Mouse (Mus musculus) kidney, postnatal 0 days (tissue): ENCODE measurements around the gene Atp1b2. TPM values are rescaled to one million over a fixed set of nuclear protein-coding genes. Genes with fewer than 3 reads are reported as not detected.

Experiments used
- ATAC-seq: fragments of 200-750 bp; cut with Nextera tagmentation; replicated peaks from 2 replicates; pipeline ENCODE4 v1.8.0; 2017; ENCODE audit warnings: low read depth, moderate number of reproducible peaks, moderate TSS enrichment, moderate library complexity; ENCODE audit not compliant: low FRiP score
- DNase-seq: peaks from one replicate; pipeline ENCODE4 v3.0.0-alpha.2; 2016; ENCODE audit warnings: low spot score
- H3K27ac ChIP-seq: fragments of 300-500 bp; sonication (generic); 2 replicates; pipeline ENCODE4 v1.5.1; 2014; ENCODE audit warnings: mild to moderate bottlenecking
- H3K27me3 ChIP-seq: fragments of 300-500 bp; sonication (generic); 2 replicates; pipeline ENCODE4 v1.6.1; 2014; ENCODE audit warnings: low read length, mixed read lengths; ENCODE audit not compliant: insufficient read depth
- H3K36me3 ChIP-seq: fragments of 300-500 bp; sonication (generic); 2 replicates; pipeline ENCODE4 v1.6.1; 2014; ENCODE audit warnings: low read length, mixed read lengths; ENCODE audit not compliant: insufficient read depth
- H3K4me1 ChIP-seq: fragments of 300-500 bp; sonication (generic); replicated peaks from 2 replicates; pipeline ENCODE4 v1.6.1; 2014; ENCODE audit warnings: antibody characterized with exemption, low read length, mixed read lengths; ENCODE audit not compliant: insufficient read depth
- H3K4me2 ChIP-seq: fragments of 300-500 bp; sonication (generic); 2 replicates; pipeline ENCODE4 v1.6.1; 2014; ENCODE audit warnings: mild to moderate bottlenecking, low read length, moderate library complexity, mixed read lengths
- H3K4me3 ChIP-seq: fragments of 300-500 bp; sonication (generic); replicated peaks from 2 replicates; pipeline ENCODE4 v1.5.1; 2014; ENCODE audit warnings: low read depth, low read length
- H3K9ac ChIP-seq: fragments of 300-500 bp; sonication (generic); 2 replicates; pipeline ENCODE4 v1.6.1; 2014; ENCODE audit warnings: low read depth, low read length
- H3K9me3 ChIP-seq: fragments of 300-500 bp; sonication (generic); replicated peaks from 2 replicates; pipeline ENCODE4 v1.6.1; 2016; ENCODE audit warnings: low read length, inconsistent platforms, mixed read lengths
- CTCF ChIP-seq: IDR thresholded peaks from 2 replicates; pipeline ENCODE4 v1.5.1; 2016; ENCODE audit warnings: antibody characterized with exemption, low read depth, mild to moderate bottlenecking, moderate library complexity
- WGBS: fragments of 180-500 bp; shearing (Covaris S2); extraction: QIAGEN DNeasy Blood & Tissue Kit; methylation state at CpG from one replicate; pipeline ENCODE4 v1.1.7; 2014; 5-methylcytosine and 5-hydroxymethylcytosine counted together
- polyA plus RNA-seq: library from polyadenylated mRNA; unstranded; fragments of >200 nt; fragmentation: Nextera tagmentation; extraction: Ambion mirVana; gene quantifications from 2 replicates; pipeline ENCODE4 v1.2.1, GENCODE M21; 2015

Atp1b2 gene
- polyA plus RNA-seq, 1 experiment from 2014 or later, result 16.3 TPM

DNA sequence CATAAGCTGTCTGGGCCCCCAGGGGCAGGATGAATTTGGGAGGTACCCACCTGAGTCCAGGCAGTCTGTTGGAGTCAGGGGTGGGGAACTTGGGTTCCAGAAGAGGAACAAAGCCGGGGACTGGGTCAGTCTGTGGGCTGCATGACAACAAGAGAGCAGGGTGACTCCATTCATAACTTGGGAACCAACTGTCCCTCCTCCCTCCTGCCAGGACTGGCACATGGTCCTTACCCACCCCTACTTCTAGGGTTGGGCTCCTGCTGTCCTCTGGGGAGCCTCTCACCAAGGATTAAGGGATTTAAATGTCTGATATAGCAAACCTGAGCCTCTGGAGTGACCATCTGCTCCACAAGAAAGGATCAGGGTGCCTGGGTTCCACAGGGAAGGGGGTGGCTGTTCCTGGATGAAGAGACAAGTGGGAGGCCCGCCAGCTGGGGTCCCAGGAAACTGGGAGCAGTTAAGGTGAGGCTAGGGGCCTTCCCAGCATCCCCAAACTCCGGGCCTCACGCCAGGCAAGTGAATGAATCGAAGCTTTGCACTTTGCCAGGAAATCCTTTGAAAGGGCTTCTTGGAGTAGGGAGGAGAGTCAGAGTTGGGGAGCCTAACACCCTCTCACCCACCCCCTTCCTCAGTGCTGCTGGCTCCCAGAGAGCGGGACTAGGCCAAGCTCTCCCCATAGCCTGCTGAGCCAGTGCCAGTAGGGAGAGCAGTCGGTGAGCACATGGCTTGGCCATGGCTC lies 13.7 kb downstream of the Atp1b2 start:
- no peak for ATAC-seq
- Histone ChIP-seq H3K36me3 (peaks cover 45% of the 10 kb centered on the region), H3K4me2 (no peak overlapping the region), H3K27ac (no peak overlapping the region), H3K4me3 (no peak overlapping the region), H3K9me3 (no peaks in the 10 kb centered on the region), H3K4me1 (no peaks in the 10 kb centered on the region), H3K27me3 (no peaks in the 10 kb centered on the region), H3K9ac (no peak overlapping the region)
- no peak for TF ChIP-seq CTCF
- 82% methylated on average over 7 of the region's 7 CpGs for WGBS
- no peak for DNase-seq

DNA sequence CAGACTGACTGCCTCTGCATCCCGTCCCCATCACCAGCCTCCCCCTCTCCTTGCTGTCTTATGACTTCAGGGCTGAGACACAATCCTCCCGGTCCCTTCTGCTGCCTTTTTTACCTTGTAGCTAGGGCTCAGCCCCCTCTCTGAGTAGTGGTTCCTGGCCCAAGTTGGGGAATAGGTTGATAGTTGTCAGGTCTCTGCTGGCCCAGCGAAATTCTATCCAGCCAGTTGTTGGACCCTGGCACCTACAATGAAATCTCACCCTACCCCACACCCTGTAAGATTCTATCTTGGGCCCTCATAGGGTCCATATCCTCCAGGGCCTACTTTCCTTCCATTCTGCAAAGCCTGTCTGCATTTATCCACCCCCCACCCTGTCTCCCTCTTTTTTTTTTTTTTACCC lies 14.3 kb downstream of the Atp1b2 start:
- DNase-seq (no peak), ATAC-seq (no peak)
- 80% methylated on average over 3 of the region's 3 CpGs for WGBS
- TF ChIP-seq CTCF, result no peak
- Histone ChIP-seq H3K9me3 (no peaks in the 10 kb centered on the region), H3K4me3 (no peak overlapping the region), H3K27me3 (no peaks in the 10 kb centered on the region), H3K4me1 (no peaks in the 10 kb centered on the region), H3K36me3 (peaks cover 45% of the 10 kb centered on the region), H3K4me2 (no peak overlapping the region), H3K27ac (no peak overlapping the region), H3K9ac (no peak overlapping the region)

DNA sequence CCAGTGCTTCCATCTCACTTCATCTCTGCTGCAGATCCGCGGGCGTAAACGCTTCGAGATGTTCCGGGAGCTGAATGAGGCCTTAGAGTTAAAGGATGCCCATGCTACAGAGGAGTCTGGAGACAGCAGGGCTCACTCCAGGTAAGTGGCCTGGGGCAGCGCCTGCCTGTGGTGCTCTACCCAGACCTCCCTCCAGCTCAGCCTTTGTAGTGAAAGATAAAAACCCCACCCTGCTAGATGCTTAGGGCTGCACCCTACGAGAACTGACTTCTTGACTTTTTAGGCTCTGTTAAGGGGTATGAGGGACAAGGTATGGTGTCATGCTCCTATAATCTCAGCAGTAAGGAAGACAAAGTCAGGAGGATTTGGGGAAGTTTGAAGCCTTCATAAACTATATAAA lies 15.1 kb downstream of the Atp1b2 start:
- Histone ChIP-seq H3K27ac (no peak overlapping the region), H3K4me3 (no peak overlapping the region), H3K4me2 (no peak overlapping the region), H3K36me3 (peaks cover 45% of the 10 kb centered on the region), H3K9me3 (no peaks in the 10 kb centered on the region), H3K27me3 (no peaks in the 10 kb centered on the region), H3K4me1 (no peaks in the 10 kb centered on the region), H3K9ac (no peak overlapping the region)
- ATAC-seq (no peak), DNase-seq (no peak)
- 93% methylated on average over 8 of the region's 8 CpGs for WGBS
- TF ChIP-seq CTCF, result no peak

DNA sequence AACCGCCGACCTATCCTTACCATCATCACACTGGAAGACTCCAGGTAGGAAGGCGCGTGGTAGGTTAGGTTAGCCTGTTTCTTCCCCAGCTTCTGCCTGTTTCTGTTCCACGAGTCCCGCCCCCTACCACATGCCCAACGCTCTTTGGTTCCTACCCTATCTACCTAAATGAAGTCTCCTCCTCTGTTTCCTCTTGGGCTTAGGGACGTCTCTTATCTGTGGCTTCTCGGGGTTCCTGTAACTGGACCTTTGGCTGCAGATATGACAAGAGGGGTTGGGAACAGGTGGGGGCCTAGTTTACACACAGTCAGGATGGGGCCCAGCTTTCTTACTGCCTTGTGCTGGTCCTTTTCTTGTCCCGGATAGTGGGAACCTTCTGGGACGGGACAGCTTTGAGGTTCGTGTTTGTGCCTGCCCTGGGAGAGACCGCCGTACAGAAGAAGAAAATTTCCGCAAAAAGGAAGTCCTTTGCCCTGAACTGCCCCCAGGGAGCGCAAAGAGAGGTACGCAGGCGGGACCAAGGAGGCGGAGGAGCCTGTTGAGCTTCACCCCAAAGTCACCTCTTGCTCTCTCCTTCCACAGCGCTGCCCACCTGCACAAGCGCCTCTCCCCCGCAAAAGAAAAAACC lies 16.4 kb downstream of the Atp1b2 start:
- ATAC-seq (no peak), DNase-seq (no peak)
- Histone ChIP-seq H3K4me3 (no peak overlapping the region), H3K27ac (no peak overlapping the region), H3K36me3 (peaks cover 45% of the 10 kb centered on the region), H3K9ac (no peak overlapping the region), H3K4me2 (no peak overlapping the region), H3K4me1 (no peaks in the 10 kb centered on the region), H3K27me3 (no peaks in the 10 kb centered on the region), H3K9me3 (no peaks in the 10 kb centered on the region)
- 88% methylated on average over 22 of the region's 22 CpGs for WGBS
- no peak for TF ChIP-seq CTCF

DNA sequence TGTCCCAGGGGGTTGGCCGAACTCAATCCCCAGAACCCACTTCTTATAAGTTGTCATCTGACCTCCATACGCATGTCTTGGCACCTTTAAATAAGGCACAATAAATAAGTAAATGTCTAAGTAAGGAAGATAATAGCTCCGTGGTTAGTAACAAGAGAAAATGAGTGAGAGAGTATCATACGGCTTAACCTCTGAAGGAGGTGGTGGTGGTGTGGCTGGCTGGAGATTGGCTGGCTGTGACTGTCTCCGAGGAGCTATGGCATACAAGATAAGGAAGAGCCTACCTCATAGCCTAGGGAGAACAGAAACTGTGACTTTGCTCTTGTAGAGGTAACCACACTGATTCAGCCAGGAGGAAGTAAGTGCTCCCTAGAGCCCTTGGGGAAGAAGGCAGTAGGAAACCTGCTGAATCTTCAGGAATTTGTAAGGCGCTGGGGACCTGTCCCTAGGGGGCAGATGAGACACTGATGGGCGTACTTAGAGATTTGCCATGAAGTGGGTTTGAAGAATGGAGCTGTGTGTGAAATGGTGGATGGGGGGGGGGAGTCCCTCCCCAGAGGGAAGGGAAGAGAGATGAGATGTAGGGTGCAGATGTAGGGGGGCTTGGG lies 19.9 kb downstream of the Atp1b2 start:
- Histone ChIP-seq H3K36me3 (peaks cover 33% of the 10 kb centered on the region), H3K4me2 (no peak overlapping the region), H3K27me3 (no peaks in the 10 kb centered on the region), H3K9me3 (no peaks in the 10 kb centered on the region), H3K27ac (no peak overlapping the region), H3K4me1 (0 out of 2 replicates have a peak, but pooled peaks cover 3% of the 10 kb centered on the region), H3K4me3 (no peak overlapping the region), H3K9ac (no peak overlapping the region)
- WGBS, result 76% methylated on average over 7 of the region's 7 CpGs
- no peak; the same call in 1 of the 2 replicates for TF ChIP-seq CTCF
- DNase-seq, result no peak
- no peak for ATAC-seq

DNA sequence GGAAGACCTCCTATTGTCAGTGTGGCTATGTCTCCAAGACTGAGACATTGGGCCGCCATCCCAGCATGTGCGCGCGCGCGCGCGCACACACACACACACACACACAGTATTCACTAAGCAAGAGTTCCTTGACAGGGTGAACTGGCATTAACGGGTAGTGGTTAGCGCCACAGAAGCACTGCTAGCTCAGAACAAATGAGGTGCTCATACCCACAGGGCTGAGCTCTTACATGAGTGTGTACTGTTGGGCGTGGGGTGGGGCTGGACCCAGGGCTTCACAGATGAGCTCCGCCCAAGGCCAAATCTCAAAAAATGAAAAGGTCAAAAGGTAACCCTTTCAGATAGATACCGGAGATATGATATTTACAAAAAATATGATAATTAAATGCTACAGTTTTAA lies 20.8 kb downstream of the Atp1b2 start:
- H3K36me3 ChIP-seq, result peaks cover 29% of the 10 kb centered on the region
- no peak for ATAC-seq
- 95% methylated on average over 13 of the region's 13 CpGs for WGBS

More for the DNA sequence above, 20.8 kb downstream of the Atp1b2 start:
- no peak for TF ChIP-seq CTCF
- H3K27me3 ChIP-seq, result no peaks in the 10 kb centered on the region
- H3K9ac ChIP-seq, result no peak overlapping the region
- H3K9me3 ChIP-seq, result no peaks in the 10 kb centered on the region
- H3K27ac ChIP-seq, result no peak overlapping the region
- no peak overlapping the region for H3K4me3 ChIP-seq
- 0 out of 2 replicates have a peak, but pooled peaks cover 3% of the 10 kb centered on the region for H3K4me1 ChIP-seq
- H3K4me2 ChIP-seq, result no peak overlapping the region
- no peak for DNase-seq
